Mouse (Mus musculus) heart, adult 2 months (tissue): ENCODE results near the gene Zbtb21.

Experiments used
- CTCF ChIP-seq: fragments of 200-600 bp; IDR thresholded peaks from 2 replicates; pipeline ENCODE4 v1.8.1; 2022; ENCODE audit warnings: antibody characterized with exemption, mild to moderate bottlenecking, moderate library complexity
- EP300 ChIP-seq: fragments of 200-500 bp; IDR thresholded peaks from 2 replicates; pipeline ENCODE4 v1.6.1; 2011; ENCODE audit warnings: low read depth, low read length, control low read depth; ENCODE audit not compliant: insufficient read depth
- POLR2A ChIP-seq: fragments of 200-500 bp; IDR thresholded peaks from 2 replicates; pipeline ENCODE4 v1.6.1; 2011; ENCODE audit warnings: mild to moderate bottlenecking, low read depth, low read length, control low read depth; ENCODE audit not compliant: insufficient read depth

DNA sequence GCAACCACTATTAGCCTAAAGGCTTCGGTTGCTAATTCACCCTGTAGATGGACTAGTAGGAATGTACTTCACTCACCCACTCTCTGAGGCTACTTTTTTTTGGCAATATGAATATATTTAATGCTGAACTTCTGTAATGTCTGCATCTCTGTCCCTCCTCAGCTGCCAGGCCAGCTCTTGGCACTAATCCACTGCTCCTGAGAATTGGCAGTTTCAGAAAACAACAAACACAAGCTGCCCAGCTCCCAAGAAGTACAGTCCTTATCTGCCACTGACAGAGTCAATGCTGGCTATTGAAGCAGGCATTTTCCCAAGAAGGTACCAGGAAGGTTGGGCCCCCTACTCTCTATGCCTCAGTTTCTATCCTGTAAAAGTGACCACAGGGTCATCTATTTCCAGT lies 53.1 kb downstream of the Zbtb21 start:
- TF ChIP-seq EP300 (no peak), CTCF (no peak), POLR2A (no peak)
